Mouse (Mus musculus) layer of hippocampus, postnatal 14 days (tissue): Measurements from ENCODE around the gene Pde9a. TPM values are rescaled to one million over a fixed set of nuclear protein-coding genes. Genes with fewer than 3 reads are reported as not detected.

ENCODE experiments used
- DNase-seq, 2 experiments: peaks; one replicate each; pipeline ENCODE4 v3.0.0; 2021 to 2022; ENCODE audit warnings: low spot score in 2 of 2, mixed read lengths in 1 of 2
- total RNA-seq, 2 experiments: library from RNA; stranded (reverse); gene quantifications; 2 replicates each; pipeline ENCODE4 v1.2.3; 2021

Gene Pde9a
- total RNA-seq, 2 experiments from 2014 or later: 25.9 to 28.3 TPM

GRCm38 (mm10) chr17:31503936-31504335, 117.9 kb downstream of the Pde9a start:
- DNase-seq: no peak

GRCm38 (mm10) chr17:31505013-31505412, 119.0 kb downstream of the Pde9a start:
- no peak for DNase-seq

GRCm38 (mm10) chr17:31506282-31506681, 120.3 kb downstream of the Pde9a start:
- DNase-seq: no peak

- no peak for DNase-seq
Observed at GRCm38 (mm10) chr17:31510944-31511343, 124.9 kb downstream of the Pde9a start.

- DNase-seq: peak; percentile 89 to 91
Observed at GRCm38 (mm10) chr17:31511792-31512495, 125.9 kb downstream of the Pde9a start.

- no peak for DNase-seq
Observed at GRCm38 (mm10) chr17:31512593-31512992, 126.6 kb downstream of the Pde9a start.

- no peak for DNase-seq
Observed at GRCm38 (mm10) chr17:31514696-31515095, 128.7 kb downstream of the Pde9a start.

GRCm38 (mm10) chr17:31519344-31519945, 133.4 kb downstream of the Pde9a start:
- no peak for DNase-seq

- peak; percentile 95 to 99 for DNase-seq
Observed at GRCm38 (mm10) chr17:31519946-31520838, 134.2 kb downstream of the Pde9a start, which contains the start of the genes Wdr4 and Ndufv3. Wdr4 (minus strand) TSS chr17:31519980. Ndufv3 (plus strand) TSS chr17:31520115.

- peak in 1 of 2 experiments; percentile 54 for DNase-seq
Observed at GRCm38 (mm10) chr17:31520895-31521294, 134.9 kb downstream of the Pde9a start.

- DNase-seq: no peak
Observed at GRCm38 (mm10) chr17:31521948-31522347, 135.9 kb downstream of the Pde9a start.

- no peak for DNase-seq
Observed at GRCm38 (mm10) chr17:31525114-31525513, 139.1 kb downstream of the Pde9a start.

- no peak for DNase-seq
Observed at GRCm38 (mm10) chr17:31525816-31526215, 139.8 kb downstream of the Pde9a start.

Other genes with a start within 250 kb of the Pde9a start
- gene Tff2, start 241.9 kb upstream of the Pde9a start, total RNA-seq: not detected
- not detected for gene Tff1, start 220.9 kb upstream of the Pde9a start, total RNA-seq
- gene Tmprss3, start 187.2 kb upstream of the Pde9a start, total RNA-seq: under 1 TPM in 1 of 2 experiments, not detected in 1; 0.12 TPM
- under 1 TPM; 0.48 to 0.86 TPM for gene Ubash3a, start 178.3 kb upstream of the Pde9a start, total RNA-seq
- gene Rsph1, start 108.8 kb upstream of the Pde9a start, total RNA-seq: 10 to 100 TPM; 13.5 to 20.8 TPM
- gene Slc37a1, start 99.4 kb upstream of the Pde9a start, total RNA-seq: 1 to 10 TPM; 4.2 to 7.0 TPM
- gene Wdr4, start 133.8 kb downstream of the Pde9a start, total RNA-seq: 10 to 100 TPM; 24.7 to 29.8 TPM
- 100 to 1,000 TPM; 319 to 320 TPM for gene Ndufv3, start 133.9 kb downstream of the Pde9a start, total RNA-seq
- gene Pknox1, start 178.5 kb downstream of the Pde9a start, total RNA-seq: 10 to 100 TPM; 15.3 to 18.9 TPM